Mouse (Mus musculus): ENCODE data around the gene Hoxd10. TPM values are rescaled to one million over a fixed set of nuclear protein-coding genes. Genes with fewer than 3 reads are reported as not detected.
A peak's percentile ranks its signal among the peaks of the same experiment; 100 is the strongest.

Hoxd10 gene
- total and polyA plus RNA-seq, 2 experiments, result not detected

- no peaks in the 10 kb centered on the region for H3K36me3 ChIP-seq (ENCODE audit: control insufficient read depth, insufficient read depth, low read length)
- no peak overlapping the region for H3K9ac ChIP-seq (ENCODE audit: low read depth, low read length)
- H3K27ac ChIP-seq (replicated peaks; ENCODE audit: insufficient read depth, low read depth, low read length), result no peak overlapping the region
- no peak overlapping the region for H3K4me3 ChIP-seq (ENCODE audit: insufficient read depth, low read depth, low read length)
- peaks cover 31% of the 10 kb centered on the region for H3K27me3 ChIP-seq (ENCODE audit: control insufficient read depth, insufficient read depth, low read length)
- no peaks in the 10 kb centered on the region for H3K4me1 ChIP-seq (ENCODE audit: control insufficient read depth, insufficient read depth, low read length)
- TF ChIP-seq CTCF (IDR thresholded peaks at IDR 0.05; ENCODE audit: low read depth, low read length), result no peak
- TF ChIP-seq POLR2A (IDR thresholded peaks at IDR 0.05; ENCODE audit: extremely low read depth, insufficient read depth, low read length), result no peak
- no peak for DNase-seq (ENCODE audit: extremely low read depth, low read depth, low spot score)
- no peaks in the 10 kb centered on the region for H3K79me2 ChIP-seq (ENCODE audit: control insufficient read depth, insufficient read depth, low read length)
- WGBS, result 6% methylated on average over 14 of the region's 14 CpGs
Observed at GRCm38 (mm10) chr2:74661685-74662084, 30.0 kb upstream of the Hoxd10 start.

- H3K27ac ChIP-seq (replicated peaks; ENCODE audit: insufficient read depth, low read depth, low read length), result no peak overlapping the region
- DNase-seq (ENCODE audit: extremely low read depth, low read depth, low spot score), result no peak
- H3K36me3 ChIP-seq (ENCODE audit: control insufficient read depth, insufficient read depth, low read length), result no peaks in the 10 kb centered on the region
- no peak overlapping the region for H3K9ac ChIP-seq (ENCODE audit: low read depth, low read length)
- H3K27me3 ChIP-seq (ENCODE audit: control insufficient read depth, insufficient read depth, low read length), result peaks cover 38% of the 10 kb centered on the region
- WGBS, result 6% methylated on average over 18 of the region's 18 CpGs
- H3K4me1 ChIP-seq (ENCODE audit: control insufficient read depth, insufficient read depth, low read length), result no peaks in the 10 kb centered on the region
- TF ChIP-seq CTCF (IDR thresholded peaks at IDR 0.05; ENCODE audit: low read depth, low read length) (peak; percentile 69), POLR2A (IDR thresholded peaks at IDR 0.05; ENCODE audit: extremely low read depth, insufficient read depth, low read length) (no peak)
- H3K79me2 ChIP-seq (ENCODE audit: control insufficient read depth, insufficient read depth, low read length), result no peaks in the 10 kb centered on the region
- no peak overlapping the region for H3K4me3 ChIP-seq (ENCODE audit: insufficient read depth, low read depth, low read length)
Observed at GRCm38 (mm10) chr2:74663291-74663925, 28.3 kb upstream of the Hoxd10 start.

- no peak overlapping the region for H3K9ac ChIP-seq (ENCODE audit: low read depth, low read length)
- no peak for DNase-seq (ENCODE audit: extremely low read depth, low read depth, low spot score)
- WGBS, result 6% methylated on average over 7 of the region's 7 CpGs
- no peaks in the 10 kb centered on the region for H3K36me3 ChIP-seq (ENCODE audit: control insufficient read depth, insufficient read depth, low read length)
- H3K27ac ChIP-seq (replicated peaks; ENCODE audit: insufficient read depth, low read depth, low read length), result no peak overlapping the region
- no peak for TF ChIP-seq CTCF (IDR thresholded peaks at IDR 0.05; ENCODE audit: low read depth, low read length)
- TF ChIP-seq POLR2A (IDR thresholded peaks at IDR 0.05; ENCODE audit: extremely low read depth, insufficient read depth, low read length), result no peak
- H3K79me2 ChIP-seq (ENCODE audit: control insufficient read depth, insufficient read depth, low read length), result no peaks in the 10 kb centered on the region
- H3K27me3 ChIP-seq (ENCODE audit: control insufficient read depth, insufficient read depth, low read length), result peaks cover 37% of the 10 kb centered on the region
- no peak overlapping the region for H3K4me3 ChIP-seq (ENCODE audit: insufficient read depth, low read depth, low read length)
- H3K4me1 ChIP-seq (ENCODE audit: control insufficient read depth, insufficient read depth, low read length), result no peaks in the 10 kb centered on the region
Observed at GRCm38 (mm10) chr2:74666411-74666810, 25.3 kb upstream of the Hoxd10 start.

- Histone ChIP-seq H3K27me3 (ENCODE audit: control insufficient read depth, insufficient read depth, low read length) (peaks cover 40% of the 10 kb centered on the region), H3K9ac (ENCODE audit: low read depth, low read length) (no peak overlapping the region), H3K79me2 (ENCODE audit: control insufficient read depth, insufficient read depth, low read length) (no peaks in the 10 kb centered on the region), H3K27ac (replicated peaks; ENCODE audit: insufficient read depth, low read depth, low read length) (no peak overlapping the region), H3K36me3 (ENCODE audit: control insufficient read depth, insufficient read depth, low read length) (no peaks in the 10 kb centered on the region), H3K4me1 (ENCODE audit: control insufficient read depth, insufficient read depth, low read length) (no peaks in the 10 kb centered on the region; the same call in 1 of the 2 replicates), H3K4me3 (ENCODE audit: insufficient read depth, low read depth, low read length) (no peak overlapping the region)
- no peak for TF ChIP-seq CTCF (IDR thresholded peaks at IDR 0.05; ENCODE audit: low read depth, low read length)
- TF ChIP-seq POLR2A (IDR thresholded peaks at IDR 0.05; ENCODE audit: extremely low read depth, insufficient read depth, low read length), result no peak
- 7% methylated on average over 36 of the region's 36 CpGs for WGBS
- DNase-seq (ENCODE audit: extremely low read depth, low read depth, low spot score), result no peak
Observed at GRCm38 (mm10) chr2:74667191-74667841, 24.4 kb upstream of the Hoxd10 start.

- Histone ChIP-seq H3K4me3 (ENCODE audit: insufficient read depth, low read depth, low read length) (no peak within 1 kb of the TSS; the same call in 1 of the 2 replicates), H3K4me1 (ENCODE audit: control insufficient read depth, insufficient read depth, low read length) (peaks cover 3% of the 10 kb centered on the region; the same call in 1 of the 2 replicates), H3K27ac (replicated peaks; ENCODE audit: insufficient read depth, low read depth, low read length) (no peak within 1 kb of the TSS), H3K79me2 (ENCODE audit: control insufficient read depth, insufficient read depth, low read length) (no peaks in the 10 kb centered on the region), H3K9ac (ENCODE audit: low read depth, low read length) (no peak within 1 kb of the TSS), H3K36me3 (ENCODE audit: control insufficient read depth, insufficient read depth, low read length) (no peaks in the 10 kb centered on the region), H3K27me3 (ENCODE audit: control insufficient read depth, insufficient read depth, low read length) (peaks cover 46% of the 10 kb centered on the region)
- no peak for DNase-seq (ENCODE audit: extremely low read depth, low read depth, low spot score)
- no peak for TF ChIP-seq CTCF (IDR thresholded peaks at IDR 0.05; ENCODE audit: low read depth, low read length)
- no peak for TF ChIP-seq POLR2A (IDR thresholded peaks at IDR 0.05; ENCODE audit: extremely low read depth, insufficient read depth, low read length)
- WGBS, result 2% methylated on average over 36 of the region's 51 CpGs
Observed at GRCm38 (mm10) chr2:74667842-74668357, 23.8 kb upstream of the Hoxd10 start, which contains the start of gene Hoxd13. TSS of gene Hoxd13 (plus strand) at chr2:74668310.
